Mouse (Mus musculus) hindbrain, embryonic 13.5 days (tissue): ENCODE data around the gene Kng2. TPM values are rescaled to one million over a fixed set of nuclear protein-coding genes. Genes with fewer than 3 reads are reported as not detected.
"Not testable (repeated sequence)": the region's sequence is repeated elsewhere in the genome, so short reads cannot be mapped to it uniquely, and the experiment has no call there.

Source experiments
- ATAC-seq: fragments of 200-750 bp; cut with Nextera tagmentation; 2 replicates; pipeline ENCODE4 v1.8.0; 2017; ENCODE audit warnings: moderate TSS enrichment; ENCODE audit not compliant: low FRiP score
- H3K27ac ChIP-seq: fragments of 300-500 bp; sonication (generic); 2 replicates; pipeline ENCODE4 v1.5.1; 2015; ENCODE audit warnings: inconsistent platforms, mild to moderate bottlenecking, moderate library complexity
- H3K27me3 ChIP-seq: fragments of 300-500 bp; sonication (generic); 2 replicates; pipeline ENCODE4 v1.6.1; 2015; ENCODE audit warnings: mild to moderate bottlenecking, inconsistent platforms
- H3K36me3 ChIP-seq: fragments of 300-500 bp; sonication (generic); 2 replicates; pipeline ENCODE4 v1.6.1; 2015; ENCODE audit warnings: mild to moderate bottlenecking, inconsistent platforms
- H3K4me1 ChIP-seq: fragments of 300-500 bp; sonication (generic); replicated peaks from 2 replicates; pipeline ENCODE4 v1.6.1; 2015; ENCODE audit warnings: inconsistent platforms
- H3K4me2 ChIP-seq: fragments of 300-500 bp; sonication (generic); 2 replicates; pipeline ENCODE4 v1.6.1; 2015; ENCODE audit warnings: inconsistent platforms, mild to moderate bottlenecking, moderate library complexity
- H3K4me3 ChIP-seq: fragments of 300-500 bp; sonication (generic); 2 replicates; pipeline ENCODE4 v1.5.1; 2015; ENCODE audit warnings: mild to moderate bottlenecking, inconsistent platforms
- H3K9ac ChIP-seq: fragments of 300-500 bp; sonication (generic); 2 replicates; pipeline ENCODE4 v1.6.1; 2015; ENCODE audit warnings: mild to moderate bottlenecking, inconsistent platforms
- H3K9me3 ChIP-seq: fragments of 300-500 bp; sonication (generic); 2 replicates; pipeline ENCODE4 v1.6.1; 2016; ENCODE audit warnings: inconsistent platforms
- WGBS: fragments of 180-500 bp; shearing (Covaris S2); methylation state at CpG from one replicate; pipeline ENCODE4 v1.1.7; 2015; 5-methylcytosine and 5-hydroxymethylcytosine counted together
- polyA plus RNA-seq: library from polyadenylated mRNA; unstranded; fragments of >200 nt; fragmentation: Nextera tagmentation; extraction: Ambion mirVana; gene quantifications from 2 replicates; pipeline ENCODE4 v1.2.1, GENCODE M21; 2015

The Kng2 gene
- polyA plus RNA-seq = 0.16 TPM in 1 of 2 replicates, not detected in the other

GRCm38 (mm10) chr16:23028966-23029600 is at the start of gene Kng2:
Gene Kng2, minus strand, starts transcription at chr16:23029482.
- not testable (repeated sequence) for H3K27ac ChIP-seq, H3K9ac ChIP-seq, ATAC-seq

GRCm38 (mm10) chr16:23077516-23077915 is 48.2 kb upstream of the Kng2 start:
- not testable (repeated sequence) for H3K4me1 ChIP-seq, H3K9ac ChIP-seq, H3K9me3 ChIP-seq, ATAC-seq, H3K27ac ChIP-seq, H3K4me2 ChIP-seq, H3K27me3 ChIP-seq, H3K36me3 ChIP-seq, H3K4me3 ChIP-seq
- 89% methylated on average over 6 of the region's 6 CpGs for WGBS

More at GRCm38 (mm10) chr16:23028966-23029600, at the start of gene Kng2:
- H3K4me3 ChIP-seq, H3K36me3 ChIP-seq, H3K4me1 ChIP-seq, H3K27me3 ChIP-seq, H3K4me2 ChIP-seq, H3K9me3 ChIP-seq: not testable (repeated sequence)
- 92% methylated on average over 3 of the region's 3 CpGs for WGBS

DNA sequence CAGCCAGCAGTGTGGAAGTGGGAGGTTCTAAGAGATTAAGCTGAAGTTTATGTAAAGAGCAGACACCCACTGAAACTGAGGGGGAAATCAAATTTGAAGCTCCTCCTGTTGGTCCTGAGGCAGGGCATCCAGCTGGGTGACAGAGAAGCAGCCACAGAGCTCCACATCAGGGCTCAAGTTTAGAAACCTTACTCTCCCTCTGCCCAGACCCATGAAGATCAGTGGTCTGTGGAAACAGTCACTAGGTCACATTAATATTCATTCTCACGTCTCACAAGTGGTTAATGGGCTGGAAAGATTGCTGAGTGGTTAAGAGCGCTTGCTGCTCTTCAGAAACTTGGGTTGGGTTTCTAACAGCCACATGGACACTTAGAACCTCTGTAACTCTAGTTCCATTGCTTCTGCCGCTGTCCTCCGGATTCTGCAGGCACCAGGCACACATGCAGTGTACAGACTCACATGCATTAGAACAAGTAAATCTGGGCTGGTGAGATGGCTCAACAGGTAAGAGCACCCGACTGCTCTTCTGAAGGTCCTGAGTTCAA is 31.6 kb upstream of the Kng2 start:
- not testable (repeated sequence) for H3K4me3 ChIP-seq, H3K27me3 ChIP-seq, H3K36me3 ChIP-seq, H3K4me1 ChIP-seq, ATAC-seq, H3K27ac ChIP-seq, H3K9me3 ChIP-seq, H3K9ac ChIP-seq, H3K4me2 ChIP-seq
- WGBS = 71% methylated on average over 5 of the region's 5 CpGs

GRCm38 (mm10) chr16:23059630-23060029 is 30.3 kb upstream of the Kng2 start:
- not testable (repeated sequence) for H3K4me1 ChIP-seq, H3K36me3 ChIP-seq, H3K4me2 ChIP-seq, H3K27ac ChIP-seq, H3K27me3 ChIP-seq, H3K4me3 ChIP-seq, H3K9me3 ChIP-seq, ATAC-seq, H3K9ac ChIP-seq
- WGBS = 74% methylated on average over 4 of the region's 4 CpGs

DNA sequence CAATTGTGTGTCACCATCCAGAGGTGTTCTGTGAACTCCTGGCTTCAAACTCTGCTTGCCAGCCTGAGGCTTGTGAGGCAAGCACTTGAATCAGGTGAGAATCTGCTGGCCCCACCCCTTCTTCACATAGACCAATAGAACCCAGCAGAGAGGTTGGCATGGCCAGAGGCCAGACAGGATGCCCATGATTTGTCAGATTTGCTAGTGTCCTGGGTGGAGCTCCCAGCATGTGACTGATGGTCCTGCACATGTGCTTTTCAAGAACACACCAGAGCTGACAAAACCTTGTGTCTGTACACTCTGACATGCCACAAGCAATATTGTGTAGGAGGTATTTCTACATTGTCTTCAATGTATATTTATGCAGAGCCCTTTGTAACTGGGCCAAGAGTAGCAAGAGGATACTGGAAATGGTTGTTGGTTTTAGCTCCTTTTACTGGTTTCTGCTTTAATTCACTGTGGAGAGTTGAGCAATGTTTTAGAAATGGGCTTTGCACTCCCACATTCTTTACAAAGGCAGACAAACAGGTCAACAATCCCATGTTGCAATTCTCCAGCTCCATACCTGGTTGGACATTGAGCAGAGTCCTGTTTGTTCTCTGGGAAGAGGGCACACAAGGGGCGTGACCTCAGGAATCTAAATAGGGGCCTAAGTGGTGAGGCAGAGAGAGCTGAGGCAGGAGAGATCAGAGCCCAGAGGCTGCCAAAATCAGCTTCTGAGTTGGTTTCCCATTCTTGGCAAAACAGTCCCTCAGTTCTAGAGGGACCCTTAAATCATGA is 28.6 kb upstream of the Kng2 start, which contains the start of gene Kng1:
TSS of gene Kng1 (plus strand) at position 198 of the 780 bp plus-strand sequence.
- 87% methylated on average over 1 of the region's 1 CpGs for WGBS
- not testable (repeated sequence) for H3K4me2 ChIP-seq, H3K4me3 ChIP-seq, ATAC-seq, H3K9me3 ChIP-seq, H3K36me3 ChIP-seq, H3K27ac ChIP-seq, H3K27me3 ChIP-seq, H3K9ac ChIP-seq, H3K4me1 ChIP-seq

- 69% methylated on average over 5 of the region's 5 CpGs for WGBS
- ATAC-seq = no peak
- H3K4me2 ChIP-seq = no peak overlapping the region
These were observed 17.0 kb upstream of the Kng2 start for GRCm38 (mm10) chr16:23046319-23046718.

GRCm38 (mm10) chr16:23040876-23041275 is 11.6 kb upstream of the Kng2 start:
- Histone ChIP-seq H3K4me3 (no peak overlapping the region), H3K9ac (no peak overlapping the region), H3K4me1 (no peaks in the 10 kb centered on the region), H3K27ac (no peak overlapping the region), H3K4me2 (no peak overlapping the region), H3K36me3 (no peaks in the 10 kb centered on the region), H3K27me3 (no peaks in the 10 kb centered on the region), H3K9me3 (no peaks in the 10 kb centered on the region)
- 65% methylated on average over 4 of the region's 4 CpGs for WGBS
- ATAC-seq = no peak

More at GRCm38 (mm10) chr16:23046319-23046718, 17.0 kb upstream of the Kng2 start:
- H3K27me3 ChIP-seq = no peaks in the 10 kb centered on the region
- no peak overlapping the region for H3K4me3 ChIP-seq
- H3K27ac ChIP-seq = no peak overlapping the region
- no peak overlapping the region for H3K9ac ChIP-seq
- no peaks in the 10 kb centered on the region for H3K9me3 ChIP-seq
- no peaks in the 10 kb centered on the region for H3K4me1 ChIP-seq
- no peaks in the 10 kb centered on the region for H3K36me3 ChIP-seq

DNA sequence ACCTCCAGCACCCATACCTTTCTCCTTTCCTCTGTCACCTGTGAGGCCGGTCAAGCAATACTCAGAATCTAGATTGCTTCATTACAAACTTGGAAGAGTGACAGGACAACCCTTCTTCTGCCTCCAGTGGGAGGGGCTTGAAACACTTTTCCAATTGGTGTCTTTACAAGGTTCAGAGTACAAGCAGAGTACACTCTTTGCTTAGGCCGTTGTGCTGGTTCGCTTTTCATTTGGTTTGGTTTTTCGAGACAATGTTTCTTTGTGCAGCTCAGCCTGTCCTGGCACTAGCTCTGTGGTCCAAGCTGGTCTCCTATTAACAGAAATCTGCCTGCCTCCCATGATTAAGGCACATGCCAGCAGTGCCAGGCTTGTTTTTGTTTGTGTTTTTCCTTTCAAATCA is 10.0 kb upstream of the Kng2 start:
- Histone ChIP-seq H3K27ac (no peak overlapping the region), H3K9me3 (no peaks in the 10 kb centered on the region), H3K4me1 (no peaks in the 10 kb centered on the region), H3K27me3 (no peaks in the 10 kb centered on the region), H3K36me3 (no peaks in the 10 kb centered on the region), H3K9ac (no peak overlapping the region), H3K4me3 (no peak overlapping the region), H3K4me2 (no peak overlapping the region)
- 87% methylated on average over 4 of the region's 4 CpGs for WGBS
- no peak for ATAC-seq

- Histone ChIP-seq H3K27ac (no peak overlapping the region), H3K4me2 (no peak overlapping the region), H3K4me3 (no peak overlapping the region), H3K9me3 (no peaks in the 10 kb centered on the region), H3K9ac (no peak overlapping the region), H3K4me1 (no peaks in the 10 kb centered on the region), H3K36me3 (no peaks in the 10 kb centered on the region), H3K27me3 (no peaks in the 10 kb centered on the region)
- ATAC-seq = no peak
- 86% methylated on average over 7 of the region's 7 CpGs for WGBS
These were observed 8.5 kb upstream of the Kng2 start for GRCm38 (mm10) chr16:23037744-23038143.

DNA sequence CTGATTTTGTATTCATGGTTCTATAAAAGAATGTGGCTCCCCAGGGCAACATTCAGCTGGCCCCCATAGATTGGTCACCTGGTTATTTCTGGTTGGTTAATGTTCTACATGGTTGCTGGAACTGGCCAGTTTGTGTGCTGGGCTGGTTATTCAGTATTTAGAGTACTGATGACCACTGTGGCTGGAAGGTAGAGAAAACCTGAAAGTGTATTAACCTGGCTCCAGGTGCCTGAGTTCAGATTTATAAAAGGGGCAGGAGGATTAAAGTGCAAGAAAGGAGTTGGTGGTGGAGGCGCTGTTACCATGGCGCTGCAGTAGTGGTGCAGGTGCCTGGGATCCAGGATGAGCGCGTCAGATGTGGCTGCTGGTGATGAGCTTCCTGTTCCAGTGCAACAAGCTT is 4.4 kb upstream of the Kng2 start:
- no peak for ATAC-seq
- whole genome bisulfite sequencing = 89% methylated on average over 4 of the region's 4 CpGs

DNA sequence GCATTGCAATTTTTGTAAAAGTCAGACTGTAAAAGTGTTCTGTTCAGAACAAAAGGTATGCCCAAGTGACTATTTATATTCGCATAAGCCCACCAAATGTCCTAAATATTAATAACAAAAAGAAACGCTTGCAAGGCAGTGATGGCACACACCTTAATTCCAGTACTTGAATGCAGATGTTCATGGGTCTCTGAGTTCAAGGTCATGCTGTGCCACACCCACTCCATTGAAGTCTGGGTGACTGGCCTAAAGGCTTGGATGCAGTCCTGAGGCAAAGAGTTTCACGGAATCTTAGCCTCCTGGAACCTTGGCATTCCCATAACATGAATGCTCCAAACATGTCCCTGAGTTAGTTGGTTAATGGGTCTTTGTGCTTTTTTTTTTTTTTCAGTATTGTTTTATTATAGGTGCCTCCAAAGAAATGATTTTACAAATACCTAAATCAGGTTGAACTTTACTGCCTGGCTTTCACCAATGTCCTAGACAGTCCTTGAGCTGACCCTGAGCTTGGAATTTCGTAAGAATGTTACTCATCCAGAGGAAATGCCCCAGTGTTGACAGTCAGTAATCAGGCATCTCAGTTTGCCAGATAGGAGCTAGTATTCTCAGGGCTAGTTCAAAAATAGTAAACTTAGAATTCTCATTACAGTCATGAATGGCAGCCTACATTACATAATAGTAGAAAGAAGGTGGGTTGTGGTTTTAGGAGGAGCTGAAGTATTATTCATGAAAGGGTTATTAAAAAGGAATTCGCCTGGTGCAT is 1.6 kb upstream of the Kng2 start:
- no peaks in the 10 kb centered on the region for H3K9me3 ChIP-seq
- H3K27ac ChIP-seq = no peak overlapping the region
- H3K4me3 ChIP-seq = no peak overlapping the region
- no peak overlapping the region for H3K4me2 ChIP-seq
- H3K36me3 ChIP-seq = no peaks in the 10 kb centered on the region
- WGBS = 89% methylated on average over 5 of the region's 5 CpGs
- no peak for ATAC-seq
- no peak overlapping the region for H3K9ac ChIP-seq
- peaks cover 5% of the 10 kb centered on the region; the same call in 1 of the 2 replicates for H3K27me3 ChIP-seq
- no peaks in the 10 kb centered on the region for H3K4me1 ChIP-seq

More for the DNA sequence above, 4.4 kb upstream of the Kng2 start:
- no peaks in the 10 kb centered on the region for H3K27me3 ChIP-seq
- H3K9ac ChIP-seq = no peak overlapping the region
- H3K4me3 ChIP-seq = no peak overlapping the region
- no peak overlapping the region for H3K27ac ChIP-seq
- H3K9me3 ChIP-seq = no peaks in the 10 kb centered on the region
- H3K4me1 ChIP-seq = no peaks in the 10 kb centered on the region
- H3K4me2 ChIP-seq = no peak overlapping the region
- no peaks in the 10 kb centered on the region for H3K36me3 ChIP-seq

- H3K36me3 ChIP-seq, H3K9me3 ChIP-seq, ATAC-seq, H3K4me3 ChIP-seq, H3K9ac ChIP-seq, H3K27me3 ChIP-seq, H3K4me2 ChIP-seq, H3K27ac ChIP-seq, H3K4me1 ChIP-seq: not testable (repeated sequence)
- 51% methylated on average over 3 of the region's 3 CpGs for WGBS
These were observed 1.9 kb downstream of the Kng2 start for GRCm38 (mm10) chr16:23027341-23027740.
